Mouse (Mus musculus) cerebellum, adult 2 months (tissue): ENCODE data around the gene Cyp2u1. TPM values are rescaled to one million over a fixed set of nuclear protein-coding genes. Genes with fewer than 3 reads are reported as not detected.
A peak's percentile ranks its signal among the peaks of the same experiment; 100 is the strongest.

Experiments
- DNase-seq, 2 experiments: peaks; one replicate each; pipeline ENCODE4 v3.0.0; 2021
- H3K27ac ChIP-seq: fragments of 200-500 bp; 2 replicates; pipeline ENCODE4 v1.5.1; 2012; ENCODE audit warnings: low read length, control low read depth, inconsistent platforms; ENCODE audit not compliant: insufficient read depth
- H3K27me3 ChIP-seq: fragments of 200-500 bp; 2 replicates; pipeline ENCODE4 v1.6.1; 2012; ENCODE audit warnings: inconsistent platforms, mild to moderate bottlenecking, low read length, moderate library complexity; ENCODE audit not compliant: control insufficient read depth, insufficient read depth
- H3K4me1 ChIP-seq: fragments of 200-500 bp; 2 replicates; pipeline ENCODE4 v1.6.1; 2011; ENCODE audit warnings: low read length; ENCODE audit not compliant: control insufficient read depth, insufficient read depth
- H3K4me3 ChIP-seq: fragments of 200-500 bp; replicated peaks from 2 replicates; pipeline ENCODE3; 2011; ENCODE audit warnings: mild to moderate bottlenecking, low read depth, low read length, control low read depth; ENCODE audit not compliant: insufficient read depth
- CTCF ChIP-seq: fragments of 200-500 bp; IDR thresholded peaks from 2 replicates; pipeline ENCODE4 v1.5.1; 2011; ENCODE audit warnings: low read depth, mild to moderate bottlenecking, control low read depth, low read length, moderate library complexity, borderline replicate concordance; ENCODE audit not compliant: insufficient read depth
- POLR2A ChIP-seq: fragments of 200-500 bp; IDR thresholded peaks from 2 replicates; pipeline ENCODE4 v1.6.1; 2011; ENCODE audit warnings: low read length, control low read depth, borderline replicate concordance; ENCODE audit not compliant: insufficient read depth
- whole genome bisulfite sequencing: fragments of 180-500 bp; shearing (Covaris S2); methylation state at CpG from one replicate; pipeline ENCODE4 v1.1.7; 2018; 5-methylcytosine and 5-hydroxymethylcytosine counted together
- polyA plus RNA-seq: library from polyadenylated mRNA; depleted of rRNA; stranded (reverse); fragments of >200 nt; gene quantifications from 2 replicates; pipeline ENCODE4 v1.2.3, GENCODE M21; 2012; rRNA removed

Gene Cyp2u1
- polyA plus RNA-seq, 1 experiment = 13.8 TPM

- no peak for DNase-seq
- WGBS = 88% methylated on average over 5 of the region's 5 CpGs
- Histone ChIP-seq H3K27ac (no peak overlapping the region), H3K4me3 (no peak overlapping the region), H3K27me3 (no peaks in the 10 kb centered on the region), H3K4me1 (no peaks in the 10 kb centered on the region)
- no peak for TF ChIP-seq POLR2A
- TF ChIP-seq CTCF = no peak
These were observed 55.2 kb downstream of the Cyp2u1 start for GRCm38 (mm10) chr3:131247851-131248250.

DNA sequence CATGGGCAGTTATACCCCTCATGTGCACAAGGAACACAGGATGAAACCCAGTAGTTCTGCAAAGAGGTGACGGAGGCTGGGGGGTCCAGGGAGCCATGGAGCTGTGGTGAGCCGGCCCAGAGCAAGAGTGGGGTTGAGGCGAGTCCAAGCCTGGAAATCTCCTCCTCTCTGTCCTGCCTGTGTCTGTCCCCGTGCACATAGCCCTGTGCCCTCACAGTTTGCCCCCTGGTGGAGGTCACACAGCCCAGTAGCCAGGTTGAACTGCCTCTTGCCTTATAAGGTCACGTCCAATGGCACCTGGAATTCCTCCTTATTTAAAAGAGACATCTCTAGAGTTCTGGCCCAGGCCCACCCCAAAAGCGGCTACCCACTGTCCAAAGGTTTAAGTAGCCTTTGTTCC, 55.6 kb downstream of the Cyp2u1 start:
- no peak for DNase-seq
- no peaks in the 10 kb centered on the region for H3K4me1 ChIP-seq
- no peak overlapping the region for H3K4me3 ChIP-seq
- no peak for TF ChIP-seq POLR2A
- TF ChIP-seq CTCF = no peak
- 82% methylated on average over 6 of the region's 6 CpGs for WGBS
- H3K27me3 ChIP-seq = no peaks in the 10 kb centered on the region
- no peak overlapping the region for H3K27ac ChIP-seq

GRCm38 (mm10) chr3:131246579-131247046, 56.4 kb downstream of the Cyp2u1 start:
- Histone ChIP-seq H3K4me3 (no peak overlapping the region), H3K27ac (no peak overlapping the region)
- WGBS = 84% methylated on average over 8 of the region's 8 CpGs

DNA sequence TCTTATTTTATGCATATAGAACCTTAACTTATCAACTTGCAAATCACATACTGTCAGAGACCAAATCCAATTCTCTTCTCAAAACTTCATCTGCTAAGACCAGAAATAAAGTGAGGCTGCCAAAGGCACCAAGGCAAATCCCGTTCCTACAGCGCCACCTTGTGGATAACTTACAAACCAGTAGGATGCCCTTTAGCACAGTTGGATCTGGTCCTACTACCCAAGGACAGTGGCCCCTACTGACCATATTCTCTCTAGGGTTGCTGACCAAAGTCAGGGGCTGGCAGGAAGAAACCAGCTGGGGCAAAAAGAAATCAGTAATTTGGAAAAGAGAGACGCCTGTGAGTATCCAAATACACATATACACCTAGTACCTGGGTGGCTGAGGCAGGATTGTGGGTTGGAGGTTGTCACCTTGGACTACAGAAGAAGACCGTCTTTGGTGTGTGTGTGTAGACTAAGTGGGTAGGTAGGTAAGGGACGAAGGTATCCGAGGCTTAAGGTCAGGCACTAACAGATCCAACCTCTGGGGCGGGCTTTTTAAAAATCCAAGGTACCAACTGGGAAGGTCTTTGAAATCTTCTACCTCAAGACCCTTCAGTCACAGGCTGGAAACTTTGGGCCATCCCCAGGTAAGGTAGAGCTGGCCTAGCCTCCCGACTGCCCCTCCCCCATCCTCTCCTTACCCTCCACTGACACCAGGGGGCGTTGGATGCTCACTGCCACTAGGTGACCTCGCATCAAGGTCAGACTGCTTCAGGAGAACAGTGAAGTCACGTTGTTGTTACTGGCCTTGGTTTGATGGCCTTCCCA, 57.1 kb downstream of the Cyp2u1 start:
- no peak for TF ChIP-seq POLR2A
- TF ChIP-seq CTCF = peak; percentile 65
- 52% methylated on average over 11 of the region's 11 CpGs for WGBS
- peak in 1 of 2 experiments; percentile 45 for DNase-seq
- H3K4me1 ChIP-seq = no peaks in the 10 kb centered on the region
- H3K4me3 ChIP-seq = no peak overlapping the region
- H3K27ac ChIP-seq = no peak overlapping the region
- H3K27me3 ChIP-seq = no peaks in the 10 kb centered on the region

More at GRCm38 (mm10) chr3:131246579-131247046, 56.4 kb downstream of the Cyp2u1 start:
- DNase-seq = no peak
- Histone ChIP-seq H3K4me1 (no peaks in the 10 kb centered on the region), H3K27me3 (no peaks in the 10 kb centered on the region)
- TF ChIP-seq POLR2A (no peak), CTCF (no peak)

Other genes starting within 250 kb of the Cyp2u1 start
- 6.1 and 6.8 TPM in 2 replicates for gene Lef1, start 192.8 kb downstream of the Cyp2u1 start, polyA plus RNA-seq
- 39.6 and 40.5 TPM in 2 replicates for gene Hadh, start 31.1 kb downstream of the Cyp2u1 start, polyA plus RNA-seq
- 2.8 and 4.0 TPM in 2 replicates for gene Sgms2, start 188.2 kb upstream of the Cyp2u1 start, polyA plus RNA-seq